Mouse (Mus musculus) cortical plate, adult 2 months (tissue): ENCODE data around the gene Tpi1.

Experiments used
- CTCF ChIP-seq: fragments of 200-500 bp; IDR thresholded peaks from 2 replicates; pipeline ENCODE4 v1.5.1; 2011; ENCODE audit warnings: mild to moderate bottlenecking, control low read depth, low read length; ENCODE audit not compliant: insufficient read depth; ENCODE audit errors: extremely low read depth
- POLR2A ChIP-seq: fragments of 200-500 bp; IDR thresholded peaks from 2 replicates; pipeline ENCODE4 v1.6.1; 2011; ENCODE audit warnings: mild to moderate bottlenecking, low read length, control low read depth; ENCODE audit not compliant: insufficient read depth; ENCODE audit errors: extremely low read depth

GRCm38 (mm10) chr6:124796200-124796599 is 17.9 kb downstream of the Tpi1 start:
- no peak for TF ChIP-seq CTCF
- no peak for TF ChIP-seq POLR2A
